Mouse (Mus musculus) hindbrain, embryonic 15.5 days (tissue): ENCODE results near the gene Epha1. TPM values are rescaled to one million over a fixed set of nuclear protein-coding genes. Genes with fewer than 3 reads are reported as not detected.

ENCODE experiments used
- ATAC-seq: fragments of 200-750 bp; cut with Nextera tagmentation; 2 replicates; pipeline ENCODE4 v1.8.0; 2017; ENCODE audit warnings: low read depth, moderate number of reproducible peaks, moderate TSS enrichment; ENCODE audit not compliant: low FRiP score
- H3K27ac ChIP-seq: fragments of 300-500 bp; sonication (generic); replicated peaks from 2 replicates; pipeline ENCODE4 v1.5.1; 2015; ENCODE audit warnings: mild to moderate bottlenecking, inconsistent platforms
- H3K27me3 ChIP-seq: fragments of 300-500 bp; sonication (generic); 2 replicates; pipeline ENCODE4 v1.6.1; 2015; ENCODE audit warnings: control low read depth, inconsistent platforms
- H3K36me3 ChIP-seq: fragments of 300-500 bp; sonication (generic); 2 replicates; pipeline ENCODE4 v1.6.1; 2015; ENCODE audit warnings: control low read depth, inconsistent platforms
- H3K4me1 ChIP-seq: fragments of 300-500 bp; sonication (generic); replicated peaks from 2 replicates; pipeline ENCODE4 v1.6.1; 2015; ENCODE audit warnings: control low read depth, inconsistent platforms
- H3K4me2 ChIP-seq: fragments of 300-500 bp; sonication (generic); 2 replicates; pipeline ENCODE4 v1.6.1; 2015; ENCODE audit warnings: moderate library complexity, mild to moderate bottlenecking, inconsistent platforms
- H3K4me3 ChIP-seq: fragments of 300-500 bp; sonication (generic); 2 replicates; pipeline ENCODE4 v1.5.1; 2015; ENCODE audit warnings: mild to moderate bottlenecking, inconsistent platforms
- H3K9ac ChIP-seq: fragments of 300-500 bp; sonication (generic); 2 replicates; pipeline ENCODE4 v1.6.1; 2015; ENCODE audit warnings: inconsistent platforms
- H3K9me3 ChIP-seq: fragments of 300-500 bp; sonication (generic); 2 replicates; pipeline ENCODE4 v1.6.1; 2016; ENCODE audit warnings: control low read depth, inconsistent platforms
- WGBS: fragments of 180-500 bp; shearing (Covaris S2); methylation state at CpG from one replicate; pipeline ENCODE4 v1.1.7; 2015; 5-methylcytosine and 5-hydroxymethylcytosine counted together
- polyA plus RNA-seq: library from polyadenylated mRNA; unstranded; fragments of >200 nt; fragmentation: Nextera tagmentation; extraction: Ambion mirVana; gene quantifications from 2 replicates; pipeline ENCODE4 v1.2.1, GENCODE M21; 2015

Gene Epha1
- polyA plus RNA-seq, 1 experiment from 2014 or later, result 0.29 TPM

DNA sequence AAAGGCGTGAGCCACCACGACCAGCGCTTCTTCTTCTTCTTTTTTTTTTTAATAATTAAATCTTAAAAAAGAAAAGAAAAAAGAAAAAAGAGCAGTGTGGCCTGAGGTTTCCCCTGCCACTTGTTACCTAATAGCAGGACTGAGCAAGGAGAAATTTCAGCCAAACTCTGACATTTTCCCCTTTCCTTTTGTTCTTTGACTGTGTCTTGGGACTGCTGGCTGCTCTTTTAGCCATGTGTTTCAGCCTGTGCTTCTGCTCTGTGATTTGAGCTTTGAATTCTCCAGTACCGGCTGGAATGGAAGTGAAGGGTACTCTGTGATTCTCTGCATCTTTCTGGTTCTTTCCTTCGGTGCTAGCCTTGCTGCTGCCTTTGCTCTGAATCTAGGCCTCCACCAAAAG lies 10.3 kb upstream of the Epha1 start:
- H3K4me3 ChIP-seq, result no peak overlapping the region
- no peaks in the 10 kb centered on the region for H3K36me3 ChIP-seq
- H3K9ac ChIP-seq, result no peak overlapping the region
- WGBS, result 91% methylated on average over 5 of the region's 5 CpGs
- H3K9me3 ChIP-seq, result no peaks in the 10 kb centered on the region
- no peaks in the 10 kb centered on the region for H3K4me1 ChIP-seq
- H3K27ac ChIP-seq, result no peak overlapping the region
- ATAC-seq, result no peak
- no peak overlapping the region for H3K4me2 ChIP-seq
- no peaks in the 10 kb centered on the region for H3K27me3 ChIP-seq

- Histone ChIP-seq H3K36me3 (no peaks in the 10 kb centered on the region), H3K4me1 (no peaks in the 10 kb centered on the region), H3K9me3 (no peaks in the 10 kb centered on the region), H3K9ac (no peak overlapping the region), H3K4me3 (no peak overlapping the region), H3K27ac (no peak overlapping the region), H3K27me3 (no peaks in the 10 kb centered on the region), H3K4me2 (no peak overlapping the region)
- no peak for ATAC-seq
- WGBS, result 71% methylated on average over 9 of the region's 9 CpGs
Observed at GRCm38 (mm10) chr6:42381916-42382381, 8.9 kb upstream of the Epha1 start.

GRCm38 (mm10) chr6:42381221-42381620 lies 8.2 kb upstream of the Epha1 start:
- Histone ChIP-seq H3K36me3 (no peaks in the 10 kb centered on the region), H3K4me3 (no peak overlapping the region), H3K27ac (no peak overlapping the region), H3K9me3 (no peaks in the 10 kb centered on the region), H3K4me2 (no peak overlapping the region), H3K27me3 (no peaks in the 10 kb centered on the region), H3K9ac (no peak overlapping the region), H3K4me1 (no peaks in the 10 kb centered on the region)
- ATAC-seq, result no peak
- 24% methylated on average over 2 of the region's 2 CpGs for WGBS

- no peak overlapping the region for H3K9ac ChIP-seq
- 2% methylated on average over 8 of the region's 8 CpGs for WGBS
Observed at GRCm38 (mm10) chr6:42380416-42381144, 7.5 kb upstream of the Epha1 start.

GRCm38 (mm10) chr6:42379551-42379950 lies 6.5 kb upstream of the Epha1 start:
- 42% methylated on average over 3 of the region's 3 CpGs for WGBS
- no peaks in the 10 kb centered on the region for H3K36me3 ChIP-seq
- H3K4me1 ChIP-seq, result no peaks in the 10 kb centered on the region
- no peak overlapping the region for H3K27ac ChIP-seq
- no peak for ATAC-seq
- H3K4me3 ChIP-seq, result no peak overlapping the region
- no peaks in the 10 kb centered on the region for H3K27me3 ChIP-seq
- no peaks in the 10 kb centered on the region for H3K9me3 ChIP-seq
- no peak overlapping the region for H3K4me2 ChIP-seq
- no peak overlapping the region for H3K9ac ChIP-seq

More at GRCm38 (mm10) chr6:42380416-42381144, 7.5 kb upstream of the Epha1 start:
- Histone ChIP-seq H3K27ac (no peak overlapping the region), H3K27me3 (no peaks in the 10 kb centered on the region), H3K36me3 (no peaks in the 10 kb centered on the region), H3K9me3 (no peaks in the 10 kb centered on the region), H3K4me1 (no peaks in the 10 kb centered on the region), H3K4me2 (peak overlapping the region; percentile 19; the same call in 1 of the 2 replicates), H3K4me3 (no peak overlapping the region)
- no peak for ATAC-seq

DNA sequence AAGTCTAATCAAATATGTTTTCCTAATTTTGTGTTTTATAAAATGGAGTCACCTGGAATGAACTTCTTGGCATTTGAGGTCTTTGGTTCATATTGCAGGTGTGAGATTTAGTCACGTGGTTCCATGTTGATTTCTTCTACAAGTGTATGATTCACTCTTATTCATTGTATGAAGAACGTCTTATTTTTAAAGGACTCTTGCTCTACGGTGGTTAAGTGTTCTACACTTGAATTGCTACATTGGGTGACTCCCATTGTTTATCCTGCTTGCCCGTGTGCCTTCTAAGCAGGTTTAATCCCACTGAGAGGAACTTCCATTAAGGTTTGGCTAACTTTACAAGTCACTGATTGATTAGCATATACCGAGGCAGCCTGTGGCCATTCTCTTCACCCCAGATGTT lies 4.2 kb upstream of the Epha1 start:
- Histone ChIP-seq H3K4me2 (no peak overlapping the region), H3K27me3 (no peaks in the 10 kb centered on the region), H3K27ac (no peak overlapping the region), H3K4me1 (peaks cover 15% of the 10 kb centered on the region), H3K36me3 (no peaks in the 10 kb centered on the region), H3K9ac (no peak overlapping the region), H3K9me3 (no peaks in the 10 kb centered on the region), H3K4me3 (no peak overlapping the region)
- 83% methylated on average over 5 of the region's 5 CpGs for WGBS
- ATAC-seq, result no peak

- Histone ChIP-seq H3K4me1 (peaks cover 15% of the 10 kb centered on the region), H3K4me3 (no peak overlapping the region), H3K9me3 (no peaks in the 10 kb centered on the region), H3K9ac (no peak overlapping the region), H3K27me3 (no peaks in the 10 kb centered on the region), H3K4me2 (no peak overlapping the region), H3K36me3 (no peaks in the 10 kb centered on the region), H3K27ac (no peak overlapping the region)
- 87% methylated on average over 6 of the region's 6 CpGs for WGBS
- no peak for ATAC-seq
Observed at GRCm38 (mm10) chr6:42376504-42377019, 3.5 kb upstream of the Epha1 start.

GRCm38 (mm10) chr6:42376016-42376415 lies 2.9 kb upstream of the Epha1 start:
- no peaks in the 10 kb centered on the region for H3K9me3 ChIP-seq
- no peaks in the 10 kb centered on the region for H3K27me3 ChIP-seq
- H3K4me3 ChIP-seq, result no peak overlapping the region
- no peak for ATAC-seq
- 37% methylated on average over 4 of the region's 4 CpGs for WGBS
- H3K9ac ChIP-seq, result no peak overlapping the region
- no peak overlapping the region for H3K4me2 ChIP-seq
- no peaks in the 10 kb centered on the region for H3K36me3 ChIP-seq
- H3K4me1 ChIP-seq, result peaks cover 15% of the 10 kb centered on the region
- H3K27ac ChIP-seq, result no peak overlapping the region

DNA sequence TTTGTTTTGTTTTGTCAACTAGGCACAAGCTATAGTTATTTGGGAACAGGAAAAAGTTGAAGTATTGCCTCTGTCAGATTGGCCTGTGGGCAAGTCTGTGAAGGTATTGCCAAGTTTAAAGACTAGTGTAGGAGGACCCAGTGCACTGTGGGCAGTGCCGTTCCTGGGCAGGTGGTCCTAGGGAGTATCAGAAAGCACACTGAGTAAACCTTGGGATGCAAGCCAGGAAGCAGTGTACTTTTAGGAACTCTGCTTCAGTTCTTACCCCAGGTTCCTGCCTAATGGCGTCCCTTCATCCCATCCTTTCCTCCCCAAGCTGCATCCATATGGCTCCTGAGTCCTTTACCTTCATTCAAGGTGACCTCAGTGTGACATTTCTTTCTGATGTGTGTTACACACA lies 2.1 kb upstream of the Epha1 start:
- Histone ChIP-seq H3K27me3 (no peaks in the 10 kb centered on the region), H3K4me1 (peaks cover 15% of the 10 kb centered on the region), H3K36me3 (no peaks in the 10 kb centered on the region), H3K27ac (no peak overlapping the region), H3K4me3 (no peak overlapping the region), H3K4me2 (no peak overlapping the region), H3K9me3 (no peaks in the 10 kb centered on the region), H3K9ac (no peak overlapping the region)
- WGBS, result 91% methylated on average over 2 of the region's 2 CpGs
- ATAC-seq, result no peak

- WGBS, result 71% methylated on average over 4 of the region's 4 CpGs
- ATAC-seq, result no peak
- no peak overlapping the region for H3K27ac ChIP-seq
- no peak overlapping the region for H3K9ac ChIP-seq
- no peaks in the 10 kb centered on the region for H3K36me3 ChIP-seq
- no peak overlapping the region for H3K4me3 ChIP-seq
- H3K9me3 ChIP-seq, result no peaks in the 10 kb centered on the region
- H3K4me2 ChIP-seq, result no peak overlapping the region
- H3K4me1 ChIP-seq, result peaks cover 15% of the 10 kb centered on the region
- no peaks in the 10 kb centered on the region for H3K27me3 ChIP-seq
Observed at GRCm38 (mm10) chr6:42374701-42375100, 1.6 kb upstream of the Epha1 start.

DNA sequence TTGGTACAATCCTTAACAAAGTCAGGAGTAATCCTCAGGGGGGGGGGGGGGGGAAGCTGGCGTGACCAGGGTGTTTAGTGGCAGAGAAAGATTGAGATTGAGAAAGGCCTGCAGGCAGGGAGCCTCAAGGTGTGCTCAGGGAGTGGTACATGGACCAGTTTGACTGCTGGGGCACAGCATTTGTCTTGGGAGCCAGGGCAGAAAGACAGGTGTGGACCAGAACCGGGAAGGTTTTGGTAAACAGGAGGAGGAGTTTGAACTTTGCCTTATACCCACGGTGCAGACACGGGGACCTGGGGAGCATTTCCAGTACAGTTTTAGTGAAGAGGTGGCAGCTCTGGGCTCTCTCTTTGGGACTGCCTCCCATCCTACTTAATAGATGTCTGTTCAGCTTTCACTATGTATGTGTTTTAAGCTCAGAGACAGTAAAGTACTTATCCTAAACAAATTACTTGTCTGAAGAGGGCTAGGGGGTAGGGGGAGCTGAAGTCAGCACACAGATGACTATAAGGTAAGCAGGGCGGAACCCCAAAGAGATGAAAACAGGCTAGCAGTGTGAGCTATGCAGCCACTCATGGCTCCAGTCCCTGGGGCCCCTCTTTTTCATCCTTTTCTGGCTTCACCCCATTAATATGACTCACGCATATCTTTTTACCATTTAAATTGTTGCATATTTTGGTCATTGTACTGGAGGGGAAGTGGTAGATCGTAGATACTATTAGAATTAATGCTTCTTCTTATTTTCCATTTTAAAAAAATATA lies 782 bp upstream of the Epha1 start:
- 41% methylated on average over 7 of the region's 7 CpGs for WGBS

DNA sequence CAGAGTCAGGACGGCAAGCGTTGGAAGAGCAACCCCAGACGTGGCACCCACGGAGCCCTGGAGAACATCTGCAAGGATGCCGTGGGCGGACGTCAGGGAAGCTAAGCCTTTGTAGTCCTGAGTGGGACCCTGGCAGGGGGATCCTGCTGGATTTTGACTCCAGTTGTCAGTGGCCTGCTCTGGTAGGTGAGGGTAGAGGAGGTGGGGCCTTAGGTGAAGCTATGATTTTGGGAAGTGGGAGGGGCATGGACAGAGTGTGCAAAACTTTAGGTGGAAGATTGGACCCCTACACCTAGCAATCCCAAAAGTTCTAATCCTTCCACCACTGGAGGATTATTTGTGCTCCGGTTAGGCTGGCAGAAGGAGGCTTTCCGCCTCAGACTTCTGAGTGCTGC lies 650 bp downstream of the Epha1 start:
- Histone ChIP-seq H3K36me3 (no peaks in the 10 kb centered on the region), H3K9ac (no peak overlapping the region), H3K4me1 (peaks cover 15% of the 10 kb centered on the region), H3K27ac (no peak overlapping the region), H3K9me3 (no peaks in the 10 kb centered on the region), H3K4me3 (peak overlapping the region; percentile 42; the same call in 1 of the 2 replicates), H3K27me3 (no peaks in the 10 kb centered on the region), H3K4me2 (peak overlapping the region; percentile 97)
- 28% methylated on average over 9 of the region's 9 CpGs for WGBS
- peak; percentile 29; the same call in 1 of the 2 replicates for ATAC-seq

More for the DNA sequence above, 782 bp upstream of the Epha1 start:
- peak overlapping the region; percentile 42 for H3K4me3 ChIP-seq
- H3K27me3 ChIP-seq, result no peaks in the 10 kb centered on the region
- peaks cover 15% of the 10 kb centered on the region for H3K4me1 ChIP-seq
- no peaks in the 10 kb centered on the region for H3K36me3 ChIP-seq
- no peak overlapping the region for H3K9ac ChIP-seq
- H3K9me3 ChIP-seq, result no peaks in the 10 kb centered on the region
- no peak for ATAC-seq
- H3K27ac ChIP-seq, result no peak overlapping the region
- H3K4me2 ChIP-seq, result peak overlapping the region; percentile 97
